Mouse (Mus musculus) cerebellum, adult 2 months (tissue): ENCODE measurements around the gene Ttll1.

Experiments
- CTCF ChIP-seq: fragments of 200-500 bp; IDR thresholded peaks from 2 replicates; pipeline ENCODE4 v1.5.1; 2011; ENCODE audit warnings: low read depth, mild to moderate bottlenecking, control low read depth, low read length, moderate library complexity, borderline replicate concordance; ENCODE audit not compliant: insufficient read depth
- POLR2A ChIP-seq: fragments of 200-500 bp; IDR thresholded peaks from 2 replicates; pipeline ENCODE4 v1.6.1; 2011; ENCODE audit warnings: low read length, control low read depth, borderline replicate concordance; ENCODE audit not compliant: insufficient read depth

DNA sequence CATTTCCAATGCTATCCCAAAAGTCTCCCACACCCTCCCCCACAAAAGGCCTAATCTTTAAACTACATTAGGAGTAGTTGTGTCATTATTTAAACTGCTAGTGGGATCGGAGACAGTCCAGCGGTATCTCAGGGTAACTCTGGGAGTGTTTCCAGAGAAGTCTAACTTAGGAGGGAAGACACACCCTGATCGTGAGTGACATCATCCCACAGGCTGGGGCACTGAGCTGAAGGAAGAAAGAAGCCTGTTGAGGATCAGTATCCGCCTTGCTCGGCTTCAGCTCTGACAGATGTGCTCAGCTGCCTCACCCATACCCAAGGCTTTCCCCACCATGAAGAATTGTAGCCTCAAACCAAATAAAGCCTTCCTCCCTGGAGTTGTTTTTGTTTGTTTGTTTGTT, 18.8 kb downstream of the Ttll1 start:
- TF ChIP-seq CTCF (no peak), POLR2A (no peak)
